In the genomic region with DNA sequence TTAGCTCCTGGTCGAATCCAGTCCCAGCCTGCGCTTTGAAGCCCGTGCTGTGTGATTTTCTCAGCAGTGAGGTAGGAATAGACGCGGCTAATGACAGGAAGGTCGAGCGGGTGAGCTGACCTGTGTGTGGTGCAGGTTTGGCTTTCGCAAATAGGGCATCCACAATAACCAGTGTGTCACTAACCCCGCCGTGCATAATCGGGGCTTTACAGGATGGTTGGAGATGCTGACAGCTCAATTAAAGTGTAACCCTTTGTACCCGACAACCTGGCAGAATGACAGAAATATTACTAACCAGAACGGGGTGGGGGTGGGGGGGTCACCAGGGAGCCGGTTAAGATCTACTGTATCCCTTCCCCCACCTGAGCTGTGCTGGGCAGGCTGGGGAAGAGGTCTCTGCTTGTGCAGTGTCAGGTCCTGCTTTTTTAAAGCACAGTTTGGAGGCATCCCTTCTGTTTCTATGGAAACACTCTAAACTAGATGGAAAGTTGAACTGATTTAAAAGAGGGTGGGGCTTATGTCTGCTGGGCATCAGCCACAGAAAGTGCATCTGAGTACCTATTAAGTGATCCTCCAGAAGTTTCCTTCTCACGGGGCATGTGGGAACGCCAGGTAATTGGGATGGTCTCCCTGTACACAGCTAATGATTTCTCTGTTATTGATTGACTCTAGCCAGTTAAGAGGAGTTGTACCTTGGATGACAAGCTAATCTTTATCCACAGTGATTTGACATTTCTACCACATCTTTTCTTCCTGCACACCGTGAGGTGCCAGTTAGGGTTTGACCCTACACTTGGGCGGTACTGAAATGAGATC, we compare ENCODE assay signal across 13 mouse cellular contexts.
A peak's percentile ranks its signal among the peaks of the same experiment; 100 is the strongest.
DNase-seq lines count a peak whose midpoint lies in the region; ATAC-seq and TF ChIP-seq lines count a peak whose summit lies in the region.
"Had no signal": no experiment of that assay in that cellular context is flagged by ENCODE, and none has a peak within 500 bp of the region (broad histone marks: within the 10 kb centered on the region; RNA-seq: fewer than 3 reads in every experiment).

No protein-coding gene starts in this region.

- 39% methylated on average over 18 of the region's 18 CpGs for WGBS in forebrain, embryonic 12.5 days
- WGBS in kidney, adult 2 months, result 33% methylated on average over 18 of the region's 18 CpGs
- 34% methylated on average over 18 of the region's 18 CpGs for WGBS in limb, embryonic 10.5 days

- H3K27ac ChIP-seq in forebrain, embryonic 12.5 days, result no peak overlapping the region
- peak overlapping the region; percentile 90 for H3K27ac ChIP-seq in kidney, adult 2 months (ENCODE audit: insufficient read depth, low read depth, low read length)
- peak overlapping the region; percentile 67; the same call in 1 of the 2 replicates for H3K27ac ChIP-seq in limb, embryonic 10.5 days
- H3K27ac ChIP-seq: embryonic facial prominence, embryonic 12.5 days; liver, embryonic 14.5 days had no signal

- no peaks in the 10 kb centered on the region for H3K9me3 ChIP-seq in forebrain, embryonic 12.5 days
- no peaks in the 10 kb centered on the region for H3K9me3 ChIP-seq in limb, embryonic 10.5 days (replicated peaks)
- H3K9me3 ChIP-seq: embryonic facial prominence, embryonic 12.5 days; heart, embryonic 12.5 days had no signal

- no peak overlapping the region for H3K9ac ChIP-seq in forebrain, embryonic 12.5 days
- H3K9ac ChIP-seq: embryonic facial prominence, embryonic 12.5 days; heart, embryonic 12.5 days; liver, embryonic 14.5 days had no signal

- peaks cover 43% of the 10 kb centered on the region for H3K4me1 ChIP-seq in forebrain, embryonic 12.5 days
- H3K4me1 ChIP-seq in kidney, adult 2 months (ENCODE audit: control insufficient read depth, insufficient read depth, low read length), result peaks cover 35% of the 10 kb centered on the region
- peaks cover 74% of the 10 kb centered on the region for H3K4me1 ChIP-seq in limb, embryonic 10.5 days

- TF ChIP-seq CTCF in brain, embryonic 14.5 days (IDR thresholded peaks at IDR 0.05; ENCODE audit: borderline replicate concordance, extremely low read depth, insufficient read depth, insufficient read length), result no peak
- TF ChIP-seq CTCF in kidney, adult 2 months (conservative IDR thresholded peaks at IDR 0.05; ENCODE audit: insufficient read depth, insufficient read length, low read depth, low read length), result no peak

- peaks cover 93% of the 10 kb centered on the region for H3K27me3 ChIP-seq in forebrain, embryonic 12.5 days
- no peaks in the 10 kb centered on the region for H3K27me3 ChIP-seq in kidney, adult 2 months (replicated peaks; ENCODE audit: control insufficient read depth, insufficient read depth, low read length)
- H3K27me3 ChIP-seq in limb, embryonic 10.5 days (ENCODE audit: low read depth, poor library complexity, severe bottlenecking), result peaks cover 16% of the 10 kb centered on the region; the same call in 1 of the 2 replicates
- H3K27me3 ChIP-seq: embryonic facial prominence, embryonic 12.5 days; heart, embryonic 12.5 days had no signal

- no peak overlapping the region for H3K4me3 ChIP-seq in forebrain, embryonic 12.5 days (replicated peaks)
- no peak overlapping the region for H3K4me3 ChIP-seq in kidney, adult 2 months (ENCODE audit: insufficient read depth, low read depth, low read length)
- no peak overlapping the region for H3K4me3 ChIP-seq in limb, embryonic 10.5 days
- H3K4me3 ChIP-seq: embryonic facial prominence, embryonic 12.5 days; heart, embryonic 12.5 days had no signal

- peak; percentile 81 for DNase-seq in brain, embryonic 14.5 days (ENCODE audit: low read depth)
- DNase-seq in kidney, adult 2 months, result peak; percentile 93
- DNase-seq in limb, embryonic 10.5 days (ENCODE audit: low spot score), result no peak
- DNase-seq in adipocyte (ENCODE audit: low spot score), result no peak
- no peak for DNase-seq in c-Kit-positive CD71-positive TER-119-positive erythroid progenitor cells, embryonic 14.5 days (ENCODE audit: low spot score)
- DNase-seq in adrenal gland, postnatal 14 days, result no peak
- DNase-seq: cerebellum, adult 18-20 months; lung, postnatal 4 days; spleen, adult 18-20 months had no signal

- H3K4me2 ChIP-seq in forebrain, embryonic 12.5 days, result no peak overlapping the region
- H3K4me2 ChIP-seq: embryonic facial prominence, embryonic 12.5 days; heart, embryonic 12.5 days had no signal

- H3K36me3 ChIP-seq in forebrain, embryonic 12.5 days (replicated peaks), result 0 out of 2 replicates have a peak, but pooled peaks cover 4% of the 10 kb centered on the region
- H3K36me3 ChIP-seq in kidney, adult 2 months (ENCODE audit: control insufficient read depth, insufficient read depth, low read length), result no peaks in the 10 kb centered on the region
- H3K36me3 ChIP-seq in limb, embryonic 10.5 days, result peaks cover 11% of the 10 kb centered on the region; the same call in 1 of the 2 replicates
- H3K36me3 ChIP-seq: embryonic facial prominence, embryonic 12.5 days; heart, embryonic 12.5 days had no signal

- TF ChIP-seq POLR2A in brain, embryonic 14.5 days (IDR thresholded peaks at IDR 0.05; ENCODE audit: borderline replicate concordance, extremely low read depth, insufficient read depth, insufficient read length, poor library complexity, severe bottlenecking), result no peak
- TF ChIP-seq POLR2A in kidney, adult 2 months (IDR thresholded peaks at IDR 0.05; ENCODE audit: low read depth, low read length), result no peak

- ATAC-seq in forebrain, embryonic 12.5 days (ENCODE audit: low FRiP score), result peak; percentile 64; the same call in 1 of the 2 replicates

Comparison
In these comparisons a context has a peak if more than half of its experiments do, and no peak if none do; other contexts are left out.
1. DNase-seq: peak in brain, embryonic 14.5 days (single experiment) and kidney, adult 2 months (single experiment); none in limb, embryonic 10.5 days (single experiment), adipocyte (single experiment), c-Kit-positive CD71-positive TER-119-positive erythroid progenitor cells, embryonic 14.5 days (single experiment) and adrenal gland, postnatal 14 days (single experiment).